Mouse (Mus musculus) frontal cortex, postnatal 36 days (tissue): ENCODE data around the gene Ankfy1.
"Not testable (repeated sequence)": the region's sequence is repeated elsewhere in the genome, so short reads cannot be mapped to it uniquely, and the experiment has no call there.

Source experiments
- DNase-seq, 2 experiments: peaks; one replicate each; pipeline ENCODE4 v3.0.0; 2022; ENCODE audit warnings: low spot score in 2 of 2

The Ankfy1 gene

GRCm38 (mm10) chr11:72689551-72690510 is at the start of gene Ankfy1:
TSS of gene Ankfy1 (plus strand) at chr11:72690006.
- DNase-seq = peak; percentile 94 to 95

GRCm38 (mm10) chr11:72642730-72643129 is 47.1 kb upstream of the Ankfy1 start:
- DNase-seq = no peak

- DNase-seq = no peak
Measured at GRCm38 (mm10) chr11:72645386-72645785, 44.4 kb upstream of the Ankfy1 start.

GRCm38 (mm10) chr11:72650347-72650746 is 39.5 kb upstream of the Ankfy1 start:
- no peak for DNase-seq

GRCm38 (mm10) chr11:72659918-72660317 is 29.9 kb upstream of the Ankfy1 start:
- no peak for DNase-seq

GRCm38 (mm10) chr11:72660359-72660758 is 29.4 kb upstream of the Ankfy1 start:
- DNase-seq = no peak

- no peak for DNase-seq
Measured at GRCm38 (mm10) chr11:72664641-72665040, 25.2 kb upstream of the Ankfy1 start.

- DNase-seq = no peak
Measured at GRCm38 (mm10) chr11:72670634-72671033, 19.2 kb upstream of the Ankfy1 start.

- DNase-seq = no peak
Measured at GRCm38 (mm10) chr11:72671294-72671988, 18.4 kb upstream of the Ankfy1 start.

- DNase-seq = no peak
Measured at GRCm38 (mm10) chr11:72672438-72672837, 17.4 kb upstream of the Ankfy1 start.

- DNase-seq = no peak
Measured at GRCm38 (mm10) chr11:72675280-72675679, 14.5 kb upstream of the Ankfy1 start.

GRCm38 (mm10) chr11:72680726-72681125 is 9.1 kb upstream of the Ankfy1 start:
- no peak for DNase-seq

GRCm38 (mm10) chr11:72683402-72683801 is 6.4 kb upstream of the Ankfy1 start:
- no peak for DNase-seq

GRCm38 (mm10) chr11:72686697-72687096 is 3.1 kb upstream of the Ankfy1 start:
- DNase-seq = no peak

GRCm38 (mm10) chr11:72688242-72688641 is 1.6 kb upstream of the Ankfy1 start:
- DNase-seq = no peak

- no peak for DNase-seq
Measured at GRCm38 (mm10) chr11:72689115-72689514, 691 bp upstream of the Ankfy1 start.

GRCm38 (mm10) chr11:72692353-72692752 is 2.5 kb downstream of the Ankfy1 start:
- DNase-seq = no peak

GRCm38 (mm10) chr11:72695025-72695424 is 5.2 kb downstream of the Ankfy1 start:
- DNase-seq = no peak

GRCm38 (mm10) chr11:72696368-72696971 is 6.7 kb downstream of the Ankfy1 start:
- DNase-seq = no peak

- no peak for DNase-seq
Measured at GRCm38 (mm10) chr11:72697323-72697722, 7.5 kb downstream of the Ankfy1 start.

- not testable (repeated sequence) for DNase-seq
Measured at GRCm38 (mm10) chr11:72705111-72705510, 15.3 kb downstream of the Ankfy1 start.

GRCm38 (mm10) chr11:72712721-72713120 is 22.9 kb downstream of the Ankfy1 start:
- DNase-seq = peak; percentile 66 to 79
